ENCODE assay signal across 9 mouse cellular contexts in the genomic region with DNA sequence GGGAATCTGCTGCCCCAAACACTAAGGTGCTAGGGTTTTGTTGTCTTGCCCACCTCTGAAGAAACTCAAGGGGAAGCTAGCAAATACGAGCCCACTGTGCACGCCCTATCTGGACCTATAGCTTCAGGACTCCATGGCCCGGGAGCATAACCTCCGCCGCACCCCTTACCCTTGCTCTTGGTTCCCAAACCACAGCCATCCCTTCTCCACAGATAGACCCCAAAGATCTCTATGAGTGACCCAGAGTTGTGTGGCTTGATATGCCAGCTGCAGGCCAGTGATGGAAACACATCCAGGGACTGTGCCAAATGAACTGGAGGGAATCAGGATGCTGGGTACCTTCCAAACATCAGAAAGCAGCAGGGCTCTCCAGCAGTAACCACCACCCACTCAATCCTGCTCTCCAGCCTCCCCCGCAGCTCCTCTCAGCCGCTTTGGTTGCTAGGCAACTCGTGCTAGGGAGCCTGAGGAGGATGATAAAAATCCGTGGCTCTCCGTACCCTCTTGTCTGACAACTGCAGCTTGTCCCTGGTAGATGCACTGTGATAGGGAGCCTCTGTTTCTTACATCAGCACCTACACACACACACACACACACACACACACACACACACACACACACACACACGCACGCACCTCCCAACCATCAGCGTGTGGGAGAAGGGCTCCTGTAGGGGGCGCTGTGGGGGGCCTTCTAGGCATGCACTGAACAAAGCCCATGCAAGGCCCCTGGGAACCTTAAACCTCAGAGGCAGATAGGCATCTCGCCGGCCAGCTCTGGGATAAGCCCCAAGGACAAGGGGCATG. TPM values are rescaled to one million over a fixed set of nuclear protein-coding genes. Genes with fewer than 3 reads are reported as not detected.
DNase-seq lines count a peak whose midpoint lies in the region; ATAC-seq and TF ChIP-seq lines count a peak whose summit lies in the region.
"Had no signal": no experiment of that assay in that cellular context is flagged by ENCODE, and none has a peak within 500 bp of the region (broad histone marks: within the 10 kb centered on the region; RNA-seq: fewer than 3 reads in every experiment).

No protein-coding gene starts in this region.

- H3K79me2 ChIP-seq in heart, adult 2 months (replicated peaks; ENCODE audit: control insufficient read depth, insufficient read depth, low read length) = no peaks in the 10 kb centered on the region

- no peak overlapping the region for H3K27ac ChIP-seq in heart, embryonic 11.5 days (ENCODE audit: low read depth, low read length)
- H3K27ac ChIP-seq in embryonic facial prominence, embryonic 14.5 days (replicated peaks; ENCODE audit: low read depth, low read length) = no peak overlapping the region
- peak overlapping the region; percentile 97 for H3K27ac ChIP-seq in layer of hippocampus, adult 2 months
- no peak overlapping the region for H3K27ac ChIP-seq in heart, adult 2 months

- no peaks in the 10 kb centered on the region for H3K9me3 ChIP-seq in heart, embryonic 11.5 days (replicated peaks; ENCODE audit: control insufficient read depth, low read length)
- H3K9me3 ChIP-seq in embryonic facial prominence, embryonic 14.5 days (ENCODE audit: control insufficient read depth, low read length) = no peaks in the 10 kb centered on the region

- no peak overlapping the region for H3K9ac ChIP-seq in heart, embryonic 11.5 days (ENCODE audit: low read depth, low read length)
- H3K9ac ChIP-seq in embryonic facial prominence, embryonic 14.5 days (ENCODE audit: low read depth, low read length) = no peak overlapping the region
- H3K9ac ChIP-seq in heart, adult 2 months (ENCODE audit: low read depth, low read length) = no peak overlapping the region

- no peaks in the 10 kb centered on the region for H3K27me3 ChIP-seq in heart, embryonic 11.5 days (ENCODE audit: control insufficient read depth, insufficient read depth, low read length)
- H3K27me3 ChIP-seq in embryonic facial prominence, embryonic 14.5 days (replicated peaks; ENCODE audit: control insufficient read depth, insufficient read depth, low read length) = no peaks in the 10 kb centered on the region
- no peaks in the 10 kb centered on the region for H3K27me3 ChIP-seq in heart, adult 2 months (ENCODE audit: control insufficient read depth, insufficient read depth, low read length)
- H3K27me3 ChIP-seq: Patski had no signal

- H3K4me1 ChIP-seq in heart, embryonic 11.5 days (ENCODE audit: control insufficient read depth, insufficient read depth, low read length) = peaks cover 14% of the 10 kb centered on the region
- 0 out of 2 replicates have a peak, but pooled peaks cover 6% of the 10 kb centered on the region for H3K4me1 ChIP-seq in embryonic facial prominence, embryonic 14.5 days (ENCODE audit: control insufficient read depth, insufficient read depth, low read length)
- H3K4me1 ChIP-seq in heart, adult 2 months (ENCODE audit: control insufficient read depth, insufficient read depth, low read length) = no peaks in the 10 kb centered on the region

- TF ChIP-seq EP300 in heart, adult 2 months (IDR thresholded peaks at IDR 0.05; ENCODE audit: insufficient read depth, low read depth, low read length) = no peak

- TF ChIP-seq CTCF in layer of hippocampus, adult 2 months (conservative IDR thresholded peaks at IDR 0.05) = peak; percentile 68
- no peak for TF ChIP-seq CTCF in heart, adult 2 months (IDR thresholded peaks at IDR 0.05)

- no peak for DNase-seq in heart, adult 9 months (ENCODE audit: low spot score in 2 of 2)
- DNase-seq in MN1 (ENCODE audit: low spot score) = peak; percentile 69
- peak; percentile 59 for DNase-seq in embryonic facial prominence, embryonic 14.5 days (ENCODE audit: low spot score)
- DNase-seq in layer of hippocampus, adult 2 months (ENCODE audit: low spot score in 2 of 2) = peak; percentile 78 to 90
- peak; percentile 91 for DNase-seq in right cerebral cortex, postnatal 14 days
- DNase-seq in heart, adult 2 months = no peak

- ATAC-seq in heart, embryonic 11.5 days (replicated peaks; ENCODE audit: insufficient number of reproducible peaks, low FRiP score, low TSS enrichment) = 0 out of 2 replicates have a peak, but pooled peaks have one; percentile 23
- 0 out of 2 replicates have a peak, but pooled peaks have one; percentile 13 for ATAC-seq in embryonic facial prominence, embryonic 14.5 days (ENCODE audit: low read depth)
- ATAC-seq in megakaryocyte progenitor cell, adult 5-6 weeks (replicated peaks; ENCODE audit: poor library complexity) = peak; percentile 31
- ATAC-seq: Patski had no signal

- intact Hi-C loops in heart, adult 2 months (cut with DNase I) = loop anchor here (5.0 to 10.0 kb wide), 2 partner anchors 44 to 308 kb away; no protein-coding TSS in a partner anchor

- TF ChIP-seq POLR2A in heart, adult 2 months (IDR thresholded peaks at IDR 0.05; ENCODE audit: insufficient read depth, low read depth, low read length) = no peak

- no peak overlapping the region for H3K4me2 ChIP-seq in heart, embryonic 11.5 days
- H3K4me2 ChIP-seq in embryonic facial prominence, embryonic 14.5 days (ENCODE audit: low read depth, low read length) = no peak overlapping the region

- H3K36me3 ChIP-seq in heart, embryonic 11.5 days (ENCODE audit: control insufficient read depth, insufficient read depth, low read length) = no peaks in the 10 kb centered on the region
- no peaks in the 10 kb centered on the region for H3K36me3 ChIP-seq in embryonic facial prominence, embryonic 14.5 days (ENCODE audit: control insufficient read depth, insufficient read depth, low read length)
- H3K36me3 ChIP-seq in heart, adult 2 months (ENCODE audit: control insufficient read depth, insufficient read depth, low read length) = no peaks in the 10 kb centered on the region

- WGBS in heart, embryonic 11.5 days (ENCODE audit: insufficient replicate concordance) = 40% methylated on average over 16 of the region's 16 CpGs
- 40% methylated on average over 14 of the region's 16 CpGs for WGBS in embryonic facial prominence, embryonic 14.5 days
- WGBS in heart, adult 2 months = 45% methylated on average over 16 of the region's 16 CpGs

- no peak overlapping the region for H3K4me3 ChIP-seq in heart, embryonic 11.5 days (ENCODE audit: low read depth, low read length)
- H3K4me3 ChIP-seq in embryonic facial prominence, embryonic 14.5 days (ENCODE audit: low read depth, low read length) = no peak overlapping the region
- H3K4me3 ChIP-seq in layer of hippocampus, adult 2 months = no peak overlapping the region; the same call in 1 of the 2 replicates
- no peak overlapping the region for H3K4me3 ChIP-seq in heart, adult 2 months

RNA-seq across cellular contexts. Expression of gene Fem1b, which starts 28.6 kb away (rescaled TPM):
- 22.1 and 25.0 TPM in 2 replicates for polyA plus RNA-seq in heart, embryonic 11.5 days (2014; fragmentation: Nextera tagmentation; extraction: Ambion mirVana)
- polyA plus RNA-seq in embryonic facial prominence, embryonic 14.5 days (2014; fragmentation: Nextera tagmentation; extraction: Ambion mirVana) = 31.8 and 32.0 TPM in 2 replicates
- 10 to 100 TPM; 91.9 to 95.0 TPM for total RNA-seq in layer of hippocampus, adult 2 months (2021)
- 28.2 and 31.4 TPM in 2 replicates for total RNA-seq in megakaryocyte progenitor cell, adult 5-6 weeks (2015)
- 46.9 and 54.6 TPM in 2 replicates for total RNA-seq in megakaryocyte progenitor cell, adult 5-6 weeks (2017)
- total RNA-seq in heart, adult 2 months (2021) = 10 to 100 TPM; 16.1 to 16.7 TPM
- polyA plus RNA-seq in heart, adult 2 months (2012; rRNA removed) = 4.9 and 10.2 TPM in 2 replicates

RNA-seq across cellular contexts. Expression of gene Cln6, which starts 55.4 kb away (rescaled TPM):
- polyA plus RNA-seq in heart, embryonic 11.5 days (2014; fragmentation: Nextera tagmentation; extraction: Ambion mirVana) = 17.9 and 21.0 TPM in 2 replicates
- polyA plus RNA-seq in embryonic facial prominence, embryonic 14.5 days (2014; fragmentation: Nextera tagmentation; extraction: Ambion mirVana) = 19.0 and 20.6 TPM in 2 replicates
- total RNA-seq in layer of hippocampus, adult 2 months (2021) = 10 to 100 TPM; 12.1 to 12.2 TPM
- total RNA-seq in megakaryocyte progenitor cell, adult 5-6 weeks (2015) = 53.0 and 53.5 TPM in 2 replicates
- total RNA-seq in megakaryocyte progenitor cell, adult 5-6 weeks (2017) = 22.3 and 25.5 TPM in 2 replicates
- total RNA-seq in heart, adult 2 months (2021) = 10 to 100 TPM; 18.3 to 26.0 TPM
- 30.4 and 36.6 TPM in 2 replicates for polyA plus RNA-seq in heart, adult 2 months (2012; rRNA removed)

Comparison
In these comparisons a context has a peak if more than half of its experiments do, and no peak if none do; other contexts are left out.
1. DNase-seq: peak in MN1 (single experiment), embryonic facial prominence, embryonic 14.5 days (single experiment), layer of hippocampus, adult 2 months (2 of 2) and right cerebral cortex, postnatal 14 days (single experiment); none in heart, adult 9 months (0 of 2) and heart, adult 2 months (0 of 2).
2. Peak in every context shown above with its lines, with median percentiles within 50 percentile points of each other: ATAC-seq.